Mouse (Mus musculus): ENCODE results near the gene Gm20716. TPM values are rescaled to one million over a fixed set of nuclear protein-coding genes. Genes with fewer than 3 reads are reported as not detected.
A peak's percentile ranks its signal among the peaks of the same experiment; 100 is the strongest.

Gene Gm20716
- polyA plus RNA-seq, 1 experiment from 2014 or later, result 19.5 TPM

- Histone ChIP-seq H3K36me3 (peaks cover 80% of the 10 kb centered on the region), H3K27me3 (no peaks in the 10 kb centered on the region), H3K4me1 (no peaks in the 10 kb centered on the region), H3K4me3 (no peak overlapping the region), H3K4me2 (no peak overlapping the region), H3K9me3 (no peaks in the 10 kb centered on the region), H3K9ac (no peak overlapping the region), H3K27ac (no peak overlapping the region)
- no peak for ATAC-seq (ENCODE audit: borderline replicate concordance, extremely low read depth, low FRiP score, low TSS enrichment)
- WGBS, result 47% methylated on average over 5 of the region's 5 CpGs
These were observed 16.3 kb downstream of the Gm20716 start for GRCm38 (mm10) chr2:168213788-168214397.

GRCm38 (mm10) chr2:168207883-168208282 is 22.3 kb downstream of the Gm20716 start:
- ATAC-seq (ENCODE audit: borderline replicate concordance, extremely low read depth, low FRiP score, low TSS enrichment), result no peak
- WGBS, result 87% methylated on average over 3 of the region's 3 CpGs

GRCm38 (mm10) chr2:168206725-168207644 is 23.2 kb downstream of the Gm20716 start, which contains the start of gene Adnp:
Adnp (minus strand) TSS chr2:168207112.
- no peaks in the 10 kb centered on the region for H3K27me3 ChIP-seq
- H3K4me1 ChIP-seq, result peaks cover 18% of the 10 kb centered on the region
- peak; percentile 90 for ATAC-seq (ENCODE audit: borderline replicate concordance, extremely low read depth, low FRiP score, low TSS enrichment)
- H3K27ac ChIP-seq, result peak within 1 kb of the TSS; percentile 98
- H3K4me3 ChIP-seq, result peak within 1 kb of the TSS; percentile 100
- H3K4me2 ChIP-seq, result peak within 1 kb of the TSS; percentile 75
- WGBS, result under 1% methylated on average over 67 of the region's 89 CpGs
- H3K9me3 ChIP-seq, result no peaks in the 10 kb centered on the region
- H3K36me3 ChIP-seq, result peaks cover 37% of the 10 kb centered on the region; the same call in 1 of the 2 replicates
- peak within 1 kb of the TSS; percentile 99 for H3K9ac ChIP-seq

More at GRCm38 (mm10) chr2:168207883-168208282, 22.3 kb downstream of the Gm20716 start:
- Histone ChIP-seq H3K4me1 (peaks cover 18% of the 10 kb centered on the region), H3K27me3 (no peaks in the 10 kb centered on the region), H3K9ac (no peak overlapping the region), H3K27ac (peak overlapping the region; percentile 98), H3K4me2 (0 out of 2 replicates have a peak overlapping the region, but pooled peaks have one; percentile 75), H3K36me3 (peaks cover 46% of the 10 kb centered on the region), H3K9me3 (no peaks in the 10 kb centered on the region), H3K4me3 (no peak overlapping the region)

- Histone ChIP-seq H3K4me2 (peak overlapping the region; percentile 75), H3K27me3 (no peaks in the 10 kb centered on the region), H3K9ac (peak overlapping the region; percentile 99), H3K4me1 (peaks cover 25% of the 10 kb centered on the region), H3K27ac (peak overlapping the region; percentile 98), H3K4me3 (peak overlapping the region; percentile 100), H3K9me3 (no peaks in the 10 kb centered on the region), H3K36me3 (peaks cover 27% of the 10 kb centered on the region; the same call in 1 of the 2 replicates)
- peak; percentile 9; the same call in 1 of the 2 replicates for ATAC-seq (ENCODE audit: borderline replicate concordance, extremely low read depth, low FRiP score, low TSS enrichment)
- WGBS, result under 1% methylated on average over 43 of the region's 49 CpGs
These were observed 24.2 kb downstream of the Gm20716 start for GRCm38 (mm10) chr2:168205681-168206631.

- peaks cover 21% of the 10 kb centered on the region; the same call in 1 of the 2 replicates for H3K36me3 ChIP-seq
- H3K4me3 ChIP-seq, result peak overlapping the region; percentile 100
- H3K9ac ChIP-seq, result peak overlapping the region; percentile 99
- H3K27ac ChIP-seq, result peak overlapping the region; percentile 98
- H3K27me3 ChIP-seq, result no peaks in the 10 kb centered on the region
- peak overlapping the region; percentile 75 for H3K4me2 ChIP-seq
- 3% methylated on average over 6 of the region's 6 CpGs for WGBS
- ATAC-seq (ENCODE audit: borderline replicate concordance, extremely low read depth, low FRiP score, low TSS enrichment), result peak; percentile 50; the same call in 1 of the 2 replicates
- no peaks in the 10 kb centered on the region for H3K9me3 ChIP-seq
- peaks cover 31% of the 10 kb centered on the region for H3K4me1 ChIP-seq
These were observed 24.9 kb downstream of the Gm20716 start for GRCm38 (mm10) chr2:168205265-168205664.

GRCm38 (mm10) chr2:168204476-168204999 is 25.6 kb downstream of the Gm20716 start:
- Histone ChIP-seq H3K4me2 (peak overlapping the region; percentile 75), H3K9ac (no peak overlapping the region), H3K27ac (no peak overlapping the region), H3K36me3 (peaks cover 20% of the 10 kb centered on the region; the same call in 1 of the 2 replicates), H3K4me1 (peaks cover 36% of the 10 kb centered on the region), H3K4me3 (peak overlapping the region; percentile 100), H3K27me3 (no peaks in the 10 kb centered on the region), H3K9me3 (no peaks in the 10 kb centered on the region)
- ATAC-seq (ENCODE audit: borderline replicate concordance, extremely low read depth, low FRiP score, low TSS enrichment), result no peak
- 68% methylated on average over 8 of the region's 8 CpGs for WGBS

- Histone ChIP-seq H3K4me2 (no peak overlapping the region), H3K4me1 (peaks cover 68% of the 10 kb centered on the region), H3K9me3 (no peaks in the 10 kb centered on the region), H3K36me3 (peaks cover 17% of the 10 kb centered on the region; the same call in 1 of the 2 replicates), H3K27me3 (no peaks in the 10 kb centered on the region), H3K4me3 (no peak overlapping the region), H3K9ac (no peak overlapping the region), H3K27ac (no peak overlapping the region)
- WGBS, result 67% methylated on average over 4 of the region's 5 CpGs
- no peak for ATAC-seq (ENCODE audit: borderline replicate concordance, extremely low read depth, low FRiP score, low TSS enrichment)
These were observed 30.0 kb downstream of the Gm20716 start for GRCm38 (mm10) chr2:168200014-168200691.

- no peak overlapping the region for H3K9ac ChIP-seq
- WGBS, result 84% methylated on average over 4 of the region's 4 CpGs
- H3K4me2 ChIP-seq, result 0 out of 2 replicates have a peak overlapping the region, but pooled peaks have one; percentile 8
- peaks cover 67% of the 10 kb centered on the region for H3K4me1 ChIP-seq
- no peak for ATAC-seq (ENCODE audit: borderline replicate concordance, extremely low read depth, low FRiP score, low TSS enrichment)
- no peaks in the 10 kb centered on the region for H3K9me3 ChIP-seq
- H3K36me3 ChIP-seq, result peaks cover 17% of the 10 kb centered on the region; the same call in 1 of the 2 replicates
- H3K27ac ChIP-seq, result no peak overlapping the region
- no peak overlapping the region for H3K4me3 ChIP-seq
- H3K27me3 ChIP-seq, result no peaks in the 10 kb centered on the region
These were observed 30.7 kb downstream of the Gm20716 start for GRCm38 (mm10) chr2:168199476-168199875.

GRCm38 (mm10) chr2:168198421-168198820 is 31.7 kb downstream of the Gm20716 start:
- Histone ChIP-seq H3K36me3 (peaks cover 15% of the 10 kb centered on the region; the same call in 1 of the 2 replicates), H3K9ac (no peak overlapping the region), H3K27ac (no peak overlapping the region), H3K4me3 (no peak overlapping the region), H3K9me3 (no peaks in the 10 kb centered on the region), H3K27me3 (no peaks in the 10 kb centered on the region), H3K4me1 (peaks cover 71% of the 10 kb centered on the region), H3K4me2 (no peak overlapping the region)
- WGBS, result 67% methylated on average over 1 of the region's 1 CpGs
- ATAC-seq (ENCODE audit: borderline replicate concordance, extremely low read depth, low FRiP score, low TSS enrichment), result no peak

- Histone ChIP-seq H3K4me3 (no peak overlapping the region), H3K9ac (no peak overlapping the region), H3K27ac (no peak overlapping the region), H3K9me3 (no peaks in the 10 kb centered on the region), H3K4me2 (no peak overlapping the region), H3K27me3 (no peaks in the 10 kb centered on the region), H3K36me3 (peaks cover 19% of the 10 kb centered on the region; the same call in 1 of the 2 replicates), H3K4me1 (peaks cover 68% of the 10 kb centered on the region)
- 52% methylated on average over 2 of the region's 2 CpGs for WGBS
- no peak for ATAC-seq (ENCODE audit: borderline replicate concordance, extremely low read depth, low FRiP score, low TSS enrichment)
These were observed 34.4 kb downstream of the Gm20716 start for GRCm38 (mm10) chr2:168195721-168196120.
